Mouse (Mus musculus) cerebral cortex, adult 2 months (tissue): ENCODE results near the gene Cd68.

ENCODE experiments used
- WGBS: fragments of 180-500 bp; shearing (Covaris S2); methylation state at CpG from one replicate; pipeline ENCODE4 v1.1.7; 2018; 5-methylcytosine and 5-hydroxymethylcytosine counted together

Gene Cd68

GRCm38 (mm10) chr11:69695361-69696181, 29.6 kb upstream of the Cd68 start, which contains the start of the genes Tnfsf12 and Tnfsfm13:
Gene Tnfsf12, minus strand, starts transcription at chr11:69695849.
Gene Tnfsfm13, minus strand, starts transcription at chr11:69696098.
- 4% methylated on average over 41 of the region's 41 CpGs for WGBS

DNA sequence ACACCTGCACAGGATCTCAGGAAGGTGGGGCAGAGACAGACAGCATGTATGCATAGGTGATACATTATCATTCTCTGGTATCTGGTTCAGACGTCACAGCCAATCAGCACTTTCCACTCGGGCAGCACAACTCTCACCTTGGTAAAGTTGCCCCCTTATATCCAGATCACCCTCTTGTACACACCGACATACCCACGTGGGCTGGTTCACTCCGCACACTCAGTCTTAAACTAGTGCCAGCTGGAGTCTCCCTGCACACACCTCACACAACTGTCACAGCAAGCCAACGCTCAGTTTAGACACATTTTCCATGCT, 29.1 kb upstream of the Cd68 start:
- 14% methylated on average over 6 of the region's 6 CpGs for WGBS

- 80% methylated on average over 11 of the region's 11 CpGs for WGBS
Observed at GRCm38 (mm10) chr11:69693421-69693965, 27.5 kb upstream of the Cd68 start.

GRCm38 (mm10) chr11:69692863-69693262, 26.9 kb upstream of the Cd68 start:
- 87% methylated on average over 6 of the region's 6 CpGs for WGBS

DNA sequence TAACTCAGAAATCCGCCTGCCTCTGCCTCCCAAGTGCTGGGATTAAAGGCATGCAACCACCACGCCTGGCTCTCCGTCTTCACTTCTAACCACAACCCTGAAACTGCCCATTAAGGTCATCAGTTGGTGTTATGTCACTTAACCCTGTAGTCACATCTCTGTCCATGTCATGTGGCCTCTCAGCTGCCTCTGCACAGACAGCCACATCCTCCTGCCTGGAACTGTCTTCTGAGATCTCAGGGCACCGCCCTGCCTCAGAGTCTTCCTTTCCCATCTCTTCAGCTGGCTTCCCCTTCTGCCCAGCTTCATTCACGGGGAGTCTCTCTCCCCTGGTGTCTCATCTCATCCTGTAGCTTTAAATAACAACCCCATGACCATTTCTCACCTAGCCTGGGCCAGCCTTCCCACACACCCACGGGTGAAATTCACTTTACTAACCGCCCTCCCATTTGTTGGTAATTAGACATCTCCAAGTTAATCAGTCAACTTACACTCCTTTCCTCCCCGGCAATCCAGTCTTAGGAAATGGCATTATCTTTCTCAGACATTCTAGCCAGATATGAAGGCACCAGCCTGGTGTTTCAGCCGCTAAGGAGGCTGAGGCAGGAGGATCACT, 26.4 kb upstream of the Cd68 start:
- 79% methylated on average over 9 of the region's 9 CpGs for WGBS

- 100% methylated on average over 1 of the region's 1 CpGs for WGBS
Observed at GRCm38 (mm10) chr11:69689891-69690290, 23.9 kb upstream of the Cd68 start.

- WGBS = 80% methylated on average over 5 of the region's 5 CpGs
Observed at GRCm38 (mm10) chr11:69687061-69687460, 21.1 kb upstream of the Cd68 start.

- 27% methylated on average over 4 of the region's 4 CpGs for WGBS
Observed at GRCm38 (mm10) chr11:69686377-69686776, 20.4 kb upstream of the Cd68 start.

DNA sequence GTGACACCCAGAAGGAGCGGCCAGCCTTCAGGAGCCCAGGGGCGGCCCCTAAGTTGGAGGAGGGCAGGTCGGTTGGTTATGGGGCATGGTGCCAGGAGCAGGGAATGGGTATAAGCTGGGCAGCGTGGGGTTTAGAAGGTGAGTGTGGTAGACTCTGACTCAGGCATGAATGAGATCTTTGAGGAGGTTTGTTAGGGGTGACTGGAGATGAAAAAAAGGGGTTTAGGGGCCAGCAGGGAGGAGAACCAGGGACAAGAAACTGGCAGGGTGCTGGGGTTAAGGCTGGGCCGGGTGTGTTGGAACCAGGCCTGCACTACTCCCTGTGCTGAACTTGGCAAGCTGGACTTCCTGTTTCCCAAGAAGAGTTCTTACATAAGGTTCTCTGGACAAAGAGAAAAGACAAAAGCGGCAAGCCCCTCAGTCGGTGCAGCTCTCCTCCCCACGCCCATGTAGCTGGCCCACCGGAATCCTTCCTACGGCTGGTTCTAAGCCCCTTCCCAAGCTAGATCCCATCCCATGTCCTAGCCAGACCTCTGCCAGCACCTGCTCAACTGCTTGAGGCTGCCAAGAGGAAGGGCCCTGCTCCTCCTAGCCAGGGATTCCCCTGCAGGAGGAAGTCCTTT, 19.7 kb upstream of the Cd68 start, which contains the start of gene Tnfsf13:
TSS of gene Tnfsf13 (minus strand) at position 259 of the 623 bp plus-strand sequence.
- WGBS = 36% methylated on average over 10 of the region's 10 CpGs

GRCm38 (mm10) chr11:69684936-69685335, 19.0 kb upstream of the Cd68 start:
- 92% methylated on average over 6 of the region's 6 CpGs for WGBS

GRCm38 (mm10) chr11:69684128-69684745, 18.3 kb upstream of the Cd68 start:
- WGBS = 88% methylated on average over 12 of the region's 12 CpGs

- WGBS = 84% methylated on average over 7 of the region's 7 CpGs
Observed at GRCm38 (mm10) chr11:69683576-69683975, 17.6 kb upstream of the Cd68 start.

DNA sequence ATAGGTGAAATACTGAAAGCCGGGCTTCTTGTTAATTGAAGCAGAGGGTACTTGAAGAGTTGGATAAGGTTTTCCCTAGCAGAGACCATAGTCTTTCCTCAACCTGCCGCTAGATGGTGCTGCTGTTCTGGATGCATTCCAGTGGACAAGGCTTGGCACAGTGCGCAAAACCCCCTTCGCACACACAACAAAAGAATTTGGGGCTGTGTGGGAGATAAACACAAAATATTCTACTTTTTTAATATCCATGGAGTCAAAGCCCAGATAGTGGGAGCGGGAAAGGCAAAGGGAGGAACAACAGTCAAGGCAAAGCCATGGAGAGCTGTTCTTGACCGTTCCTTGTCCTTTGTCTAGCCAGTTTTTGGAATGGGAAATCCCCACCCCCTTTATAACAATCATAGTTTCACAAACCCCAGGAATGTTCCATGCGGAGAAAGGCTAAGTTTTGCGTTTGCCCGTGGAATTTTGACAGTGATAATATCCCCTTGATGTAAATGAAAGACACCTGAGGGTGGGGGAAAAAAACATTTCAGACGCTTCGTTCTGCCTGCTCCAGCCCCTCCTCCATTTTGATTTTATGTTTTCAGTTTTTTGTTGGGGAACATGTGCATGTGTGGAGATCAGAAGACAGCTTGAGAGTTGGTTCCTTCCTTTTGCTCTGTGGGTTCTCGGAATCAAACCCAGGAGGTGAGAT, 17.0 kb upstream of the Cd68 start:
- 14% methylated on average over 12 of the region's 12 CpGs for WGBS

GRCm38 (mm10) chr11:69682209-69682839, 16.4 kb upstream of the Cd68 start:
- 15% methylated on average over 24 of the region's 24 CpGs for WGBS

DNA sequence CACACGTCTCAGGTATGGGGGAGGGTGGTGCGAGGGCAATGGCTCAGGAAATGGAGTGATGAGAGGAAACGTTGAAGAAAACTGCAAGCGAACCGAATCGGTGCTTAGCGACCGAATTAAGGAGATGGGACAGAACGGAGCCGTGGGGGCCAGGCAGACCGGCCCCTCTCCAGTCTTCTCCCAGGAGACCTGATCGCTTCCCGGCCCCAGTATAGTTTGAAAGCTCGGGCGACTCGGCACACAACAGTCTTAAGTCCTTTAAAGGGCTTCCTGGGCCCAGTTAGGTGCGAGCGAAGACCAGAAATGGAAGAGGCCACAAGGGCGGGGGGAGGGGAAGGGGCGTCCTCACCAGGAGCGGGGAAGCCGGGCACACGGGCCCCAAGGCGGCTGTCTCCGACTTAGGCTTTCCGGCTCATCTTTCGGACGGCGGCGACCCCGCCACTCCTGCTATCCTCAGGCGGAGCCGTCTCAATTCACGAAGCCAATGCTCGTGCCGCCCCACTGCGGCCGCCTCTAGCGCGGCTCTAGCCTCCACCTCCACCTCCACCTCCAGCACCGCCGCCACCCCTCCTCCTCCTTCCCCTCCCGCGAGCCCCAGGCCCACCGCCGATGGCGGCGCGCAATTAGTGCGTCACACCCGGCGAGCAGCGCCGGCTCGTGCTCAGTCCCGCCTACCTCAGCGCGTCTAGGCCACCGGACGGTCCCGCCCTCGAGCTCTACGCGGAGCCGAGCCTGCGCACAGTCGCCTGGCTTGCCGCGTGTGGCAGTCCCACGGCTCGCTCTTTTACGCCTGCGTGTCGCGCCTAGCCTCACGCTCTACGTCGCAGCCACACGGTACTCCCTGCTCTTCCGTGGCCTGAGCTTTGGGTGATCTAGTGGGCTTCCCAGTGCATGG, 15.6 kb upstream of the Cd68 start, which contains the start of gene Senp3:
TSS of gene Senp3 (minus strand) at position 771 of the 895 bp plus-strand sequence.
- under 1% methylated on average over 80 of the region's 80 CpGs for WGBS

- 89% methylated on average over 30 of the region's 30 CpGs for WGBS
Observed at GRCm38 (mm10) chr11:69680136-69680855, 14.3 kb upstream of the Cd68 start.

DNA sequence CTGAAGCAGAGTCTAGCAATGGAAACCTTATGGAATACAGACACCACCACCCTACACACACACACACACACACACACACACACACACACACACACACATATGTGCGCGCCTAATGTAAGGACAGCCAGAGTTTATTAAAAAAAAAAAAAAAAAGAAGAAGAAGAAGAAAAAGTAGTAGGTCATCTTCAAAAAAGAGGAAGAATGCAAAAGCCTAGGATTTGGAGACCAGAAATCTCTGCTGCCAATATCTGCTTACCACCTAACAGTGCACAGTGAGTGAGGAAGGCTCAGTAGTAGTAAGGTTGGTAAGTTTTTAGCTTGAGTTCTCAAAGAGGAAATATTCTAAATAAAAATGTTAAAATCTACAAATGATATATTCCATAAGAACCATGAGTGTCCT, 13.2 kb upstream of the Cd68 start:
- 92% methylated on average over 2 of the region's 2 CpGs for WGBS

DNA sequence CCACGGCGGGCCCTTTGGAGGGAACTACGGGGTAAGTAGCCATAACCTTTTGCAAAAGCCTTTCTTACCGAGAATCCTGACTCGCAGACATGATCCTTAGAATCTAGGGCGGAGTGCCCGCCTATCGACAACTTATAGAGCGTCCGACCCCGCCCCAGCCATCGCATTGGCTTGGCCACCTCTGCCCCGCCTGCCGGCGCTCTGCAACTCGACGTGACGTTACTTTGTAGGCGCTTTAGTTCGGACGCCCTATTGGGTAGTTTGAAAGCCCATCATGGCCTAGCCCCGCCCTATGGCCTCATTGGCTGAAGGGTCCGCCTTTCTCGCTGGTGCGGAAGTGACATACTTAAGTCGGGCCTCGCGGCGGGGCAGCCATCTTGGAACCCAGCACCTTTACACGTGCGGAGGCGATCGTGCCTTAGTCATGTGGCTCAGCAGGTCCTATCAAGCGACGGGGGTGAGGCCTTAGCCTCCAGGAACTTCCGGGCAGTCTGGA, 6.3 kb upstream of the Cd68 start, which contains the start of gene Eif4a1:
TSS of gene Eif4a1 (minus strand) at position 213 of the 496 bp plus-strand sequence.
- under 1% methylated on average over 36 of the region's 36 CpGs for WGBS

GRCm38 (mm10) chr11:69671726-69672124, 5.8 kb upstream of the Cd68 start:
- WGBS = under 1% methylated on average over 43 of the region's 43 CpGs
